Mouse (Mus musculus) spleen, postnatal 10 days (tissue): ENCODE data around the gene Npcd.
A peak's percentile ranks its signal among the peaks of the same experiment; 100 is the strongest.

Experiments used
- DNase-seq, 2 experiments: peaks; one replicate each; pipeline ENCODE4 v3.0.0; 2021 to 2022; ENCODE audit warnings: low spot score in 2 of 2

The Npcd gene

GRCm38 (mm10) chr15:79741921-79742705, 91.9 kb downstream of the Npcd start, which contains the start of gene Sun2:
TSS of gene Sun2 (minus strand) at chr15:79742536.
- peak; percentile 91 to 96 for DNase-seq

GRCm38 (mm10) chr15:79741173-79741858, 92.7 kb downstream of the Npcd start:
- peak; percentile 28 to 59 for DNase-seq

GRCm38 (mm10) chr15:79740739-79741138, 93.3 kb downstream of the Npcd start:
- no peak for DNase-seq
